Mouse (Mus musculus) heart, postnatal 25 days (tissue): ENCODE results near the gene Slc31a1. TPM values are rescaled to one million over a fixed set of nuclear protein-coding genes. Genes with fewer than 3 reads are reported as not detected.

ENCODE experiments used
- DNase-seq: peaks from one replicate; pipeline ENCODE4 v3.0.0; 2022; ENCODE audit warnings: low spot score
- intact Hi-C: fragments of 180-260 bp; cut with DNase I; formaldehyde crosslinking; loops from one replicate; pipeline ENCODE4 v1.15.1; 2025
- total RNA-seq, 2 experiments: library from RNA; stranded (reverse); gene quantifications; 2 replicates each; pipeline ENCODE4 v1.2.3; 2021

The Slc31a1 gene
- total RNA-seq, 2 experiments from 2014 or later: 22.0 to 22.8 TPM

DNA sequence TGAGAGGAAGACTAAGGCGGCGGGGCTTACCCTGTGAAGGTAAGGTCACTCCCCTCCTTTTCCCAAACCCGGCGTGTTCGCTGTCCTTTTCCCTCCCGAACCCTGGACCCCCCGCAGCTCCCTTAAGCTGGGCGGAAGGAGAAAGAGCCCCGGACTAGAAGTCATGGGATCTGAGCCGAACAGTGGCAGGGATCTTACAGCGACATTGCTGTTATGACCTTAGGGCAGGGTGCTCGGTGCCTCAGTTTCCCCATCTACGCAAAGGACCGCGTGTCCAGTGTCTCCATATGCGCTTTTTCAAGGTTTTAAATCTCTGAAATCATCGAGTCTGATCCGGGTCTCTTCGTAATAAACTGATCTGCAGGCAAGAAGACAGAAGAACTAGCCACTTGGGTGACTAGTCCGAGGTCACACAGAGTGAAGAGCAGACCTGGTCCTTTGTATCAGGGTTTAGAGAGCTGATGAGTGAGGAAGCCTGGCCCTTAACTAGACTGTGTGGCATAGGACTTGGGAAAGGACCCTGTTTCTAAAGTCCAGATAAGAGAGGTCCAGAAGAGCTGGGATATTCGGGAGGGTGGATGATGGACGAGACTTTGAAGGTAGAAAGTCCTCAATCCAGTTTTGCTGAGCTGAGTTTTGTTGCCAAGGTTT lies 403 bp downstream of the Slc31a1 start:
- intact Hi-C loops: loop anchor here (2.0 kb wide), 1 partner anchor 48 kb away; the partner anchor contains the start of genes Cdc26 and Prpf4
- DNase-seq: no peak

DNA sequence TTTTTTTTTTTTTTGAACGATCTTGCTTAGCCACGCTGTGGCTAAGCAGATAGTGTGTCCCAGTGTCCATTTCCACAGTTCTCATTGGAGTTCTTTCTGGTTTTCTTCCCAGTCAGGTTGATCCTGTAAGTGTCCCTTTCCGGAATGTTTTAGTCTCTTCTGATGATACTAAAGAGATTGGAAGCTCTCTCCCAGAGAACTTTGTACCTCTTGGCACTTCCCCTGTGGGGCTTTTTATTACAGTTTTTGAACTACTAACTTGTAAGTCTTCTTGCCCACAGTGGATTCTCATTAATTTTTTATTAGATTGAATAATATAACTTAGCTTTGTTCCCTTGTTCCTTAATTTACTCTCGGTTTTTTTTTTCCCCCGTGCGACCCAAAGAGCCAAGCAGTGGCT lies 1.0 kb downstream of the Slc31a1 start:
- intact Hi-C loops: loop anchor here (2.0 kb wide), 1 partner anchor 47 kb away; the partner anchor contains the start of genes Cdc26 and Prpf4
- no peak for DNase-seq

GRCm38 (mm10) chr4:62361997-62362396 lies 1.5 kb downstream of the Slc31a1 start:
- no peak for DNase-seq
- intact Hi-C loops: loop anchor here (2.0 kb wide), 1 partner anchor 47 kb away; the partner anchor contains the start of genes Cdc26 and Prpf4

GRCm38 (mm10) chr4:62362437-62362836 lies 1.9 kb downstream of the Slc31a1 start:
- intact Hi-C loops: no loop called here
- DNase-seq: no peak

DNA sequence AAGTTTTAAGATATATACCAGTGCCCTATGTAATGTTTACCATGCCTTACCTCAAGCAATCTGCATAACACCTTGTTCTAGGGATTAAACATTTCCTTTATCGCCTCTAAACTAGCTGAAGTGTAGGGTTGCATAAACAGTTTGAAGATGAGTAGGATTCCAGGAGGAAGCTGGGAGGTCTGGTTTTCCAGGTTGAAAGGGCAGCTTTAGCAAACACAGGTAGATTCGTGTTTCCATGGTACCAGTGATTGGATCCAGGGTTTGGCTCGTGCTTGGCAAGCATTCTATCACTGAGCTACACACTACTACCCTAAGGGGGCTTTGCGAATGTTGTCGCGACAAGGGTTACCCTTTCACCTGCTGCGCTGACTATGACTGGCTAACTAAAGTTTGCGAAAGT lies 3.8 kb downstream of the Slc31a1 start:
- intact Hi-C loops: no loop called here
- DNase-seq: no peak

DNA sequence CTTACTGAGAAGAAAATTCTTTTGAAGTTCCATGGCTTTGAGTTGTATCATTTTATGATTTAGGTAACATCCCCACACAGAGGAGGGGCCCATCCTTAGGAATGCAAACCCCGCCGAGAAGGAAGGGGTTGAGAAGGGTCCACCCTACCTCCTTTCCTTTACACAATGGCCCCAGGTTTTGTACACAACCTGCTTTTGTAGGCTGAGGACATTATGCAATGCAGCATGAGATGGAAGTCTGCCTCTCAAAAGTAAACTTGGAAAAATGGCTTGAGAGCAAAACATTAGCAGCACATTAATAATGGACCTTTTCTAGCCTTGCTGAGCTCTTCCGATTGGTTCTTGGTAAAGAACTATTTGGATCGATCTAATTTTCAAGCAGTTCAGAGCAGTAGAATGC lies 5.8 kb downstream of the Slc31a1 start:
- intact Hi-C loops: no loop called here
- DNase-seq: no peak

- DNase-seq: no peak
- intact Hi-C loops: no loop called here
Observed at GRCm38 (mm10) chr4:62367586-62367985, 7.1 kb downstream of the Slc31a1 start.

DNA sequence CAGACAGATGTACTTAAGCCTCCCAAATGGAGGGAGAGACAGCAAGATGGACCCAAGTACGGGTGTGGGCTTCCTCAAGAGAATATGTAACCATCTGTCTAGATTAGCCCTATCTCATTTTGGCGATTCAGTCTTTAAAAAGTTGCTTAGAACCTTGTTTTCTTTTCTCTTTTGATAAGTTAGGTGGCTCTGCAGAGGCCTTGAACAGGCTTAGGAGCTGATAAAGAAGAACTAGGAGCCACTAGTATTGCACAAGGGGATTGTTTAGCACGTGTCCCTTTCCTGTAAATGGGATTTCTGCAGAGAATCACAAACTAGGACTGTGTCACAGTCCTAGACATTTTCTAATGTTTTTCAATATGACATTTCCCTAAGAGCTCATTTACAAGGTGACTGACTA lies 8.6 kb downstream of the Slc31a1 start:
- intact Hi-C loops: no loop called here

GRCm38 (mm10) chr4:62372410-62372809 lies 11.9 kb downstream of the Slc31a1 start:
- no peak for DNase-seq
- intact Hi-C loops: no loop called here

More for the DNA sequence above, 8.6 kb downstream of the Slc31a1 start:
- DNase-seq: no peak

- intact Hi-C loops: no loop called here
Observed at GRCm38 (mm10) chr4:62372818-62373520, 12.4 kb downstream of the Slc31a1 start.

GRCm38 (mm10) chr4:62373668-62374067 lies 13.1 kb downstream of the Slc31a1 start:
- intact Hi-C loops: no loop called here
- no peak for DNase-seq

More at GRCm38 (mm10) chr4:62372818-62373520, 12.4 kb downstream of the Slc31a1 start:
- no peak for DNase-seq

DNA sequence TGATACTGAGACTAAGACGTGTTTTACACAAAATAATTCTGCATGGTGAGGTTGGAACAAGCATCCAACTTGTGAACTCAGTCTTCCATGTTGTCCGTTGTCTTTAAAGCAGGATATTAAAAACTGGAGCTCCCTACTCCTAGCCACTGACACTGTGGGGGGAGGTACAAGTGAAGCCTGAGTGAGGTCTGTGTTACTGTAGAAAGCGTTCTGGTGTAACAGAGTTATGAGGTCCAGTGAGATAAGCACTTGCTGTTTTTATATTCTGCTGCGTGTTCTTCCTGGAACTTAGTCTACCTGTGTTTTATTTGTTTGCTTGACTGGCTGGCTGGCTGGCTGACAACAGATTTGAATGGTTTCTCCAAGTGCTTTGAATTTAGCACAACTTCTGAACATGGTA lies 13.8 kb downstream of the Slc31a1 start:
- intact Hi-C loops: no loop called here
- no peak for DNase-seq

GRCm38 (mm10) chr4:62376123-62376522 lies 15.6 kb downstream of the Slc31a1 start:
- intact Hi-C loops: no loop called here
- DNase-seq: no peak

DNA sequence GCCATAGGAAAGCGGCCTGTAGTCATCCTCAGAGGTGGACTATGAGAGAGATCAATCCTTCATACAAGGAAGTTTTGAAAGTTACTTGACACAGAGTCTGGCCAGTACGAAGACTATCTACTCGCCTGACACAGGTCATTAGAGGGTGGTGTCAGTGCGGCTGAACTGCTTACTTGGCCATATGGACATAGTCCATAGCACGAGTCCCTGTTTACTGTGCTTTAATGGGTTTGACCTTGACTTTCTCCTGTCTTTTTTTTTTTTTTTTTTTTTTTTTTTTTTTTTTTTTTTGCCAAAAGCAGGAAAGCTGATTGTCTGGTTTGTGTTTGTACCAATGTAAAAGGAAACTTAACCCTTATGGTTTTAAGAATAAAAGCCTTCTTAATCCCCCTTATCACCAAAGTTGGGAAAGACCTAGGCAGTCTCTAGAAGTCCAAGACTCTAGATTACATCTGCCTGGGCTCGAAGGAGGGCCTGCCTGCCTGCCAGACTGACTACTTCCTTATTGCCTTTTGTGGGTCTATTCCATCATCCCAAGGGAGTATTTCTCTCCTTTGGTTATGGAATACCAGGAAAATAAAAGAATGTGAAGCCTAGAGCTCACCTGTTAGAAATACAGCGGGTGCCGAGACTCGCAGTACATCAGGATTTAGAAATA lies 19.3 kb downstream of the Slc31a1 start:
- DNase-seq: no peak
- intact Hi-C loops: no loop called here

- intact Hi-C loops: no loop called here
- no peak for DNase-seq
Observed at GRCm38 (mm10) chr4:62383207-62383606, 22.7 kb downstream of the Slc31a1 start.

DNA sequence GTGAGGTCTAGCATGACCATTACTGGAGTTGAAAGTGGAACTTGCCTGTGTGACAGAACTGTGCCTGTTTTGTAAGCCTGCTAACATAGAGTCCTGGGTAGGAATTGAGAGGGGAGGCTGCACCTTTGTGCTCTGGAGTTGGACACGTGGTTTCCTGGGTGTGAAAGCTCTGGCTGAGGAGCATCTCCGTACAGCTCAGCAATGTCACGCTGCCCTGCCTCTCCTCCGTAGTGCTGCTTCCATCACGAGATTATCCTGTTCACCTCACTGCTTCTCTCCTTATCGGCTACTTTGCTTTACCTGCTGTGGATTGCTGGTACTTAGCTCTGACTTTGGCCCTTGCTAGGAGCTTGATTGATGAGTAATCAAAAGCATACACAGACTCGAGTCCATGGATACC lies 23.2 kb downstream of the Slc31a1 start:
- intact Hi-C loops: no loop called here

GRCm38 (mm10) chr4:62384159-62384558 lies 23.6 kb downstream of the Slc31a1 start:
- intact Hi-C loops: no loop called here
- no peak for DNase-seq

More for the DNA sequence above, 23.2 kb downstream of the Slc31a1 start:
- no peak for DNase-seq

- no peak for DNase-seq
- intact Hi-C loops: no loop called here
Observed at GRCm38 (mm10) chr4:62385439-62385838, 24.9 kb downstream of the Slc31a1 start.

GRCm38 (mm10) chr4:62389592-62390512 lies 29.3 kb downstream of the Slc31a1 start:
- no peak for DNase-seq
- intact Hi-C loops: no loop called here

DNA sequence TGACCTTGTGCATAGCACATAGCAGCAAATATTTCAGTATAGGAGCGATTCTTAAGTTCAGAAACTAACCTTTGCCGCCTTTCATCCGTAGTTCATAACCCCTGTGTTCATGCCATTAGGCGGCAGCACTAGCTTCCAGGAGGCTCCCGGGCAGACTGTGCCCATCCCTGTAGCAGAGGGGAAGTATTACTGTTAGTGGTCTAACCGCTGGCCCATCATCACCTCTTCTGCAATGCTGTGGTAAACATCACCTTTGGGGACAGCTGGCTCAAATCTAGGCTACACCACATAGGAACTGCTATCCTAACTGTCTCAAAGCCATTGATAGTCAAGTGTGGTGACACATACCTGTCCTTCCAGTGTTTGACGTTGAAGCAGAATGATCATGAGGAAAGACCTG lies 31.4 kb downstream of the Slc31a1 start:
- intact Hi-C loops: no loop called here
- no peak for DNase-seq
